Mouse (Mus musculus) spleen, adult 2 months (tissue): Measurements from ENCODE around the gene Slc12a5.

Experiments
- CTCF ChIP-seq: fragments of 200-500 bp; IDR thresholded peaks from 2 replicates; pipeline ENCODE4 v1.5.1; 2011; ENCODE audit warnings: mild to moderate bottlenecking, inconsistent platforms; ENCODE audit not compliant: insufficient read depth, insufficient read length, insufficient replicate concordance; ENCODE audit errors: extremely low read depth
- POLR2A ChIP-seq: fragments of 200-500 bp; IDR thresholded peaks from 2 replicates; pipeline ENCODE4 v1.6.1; 2011; ENCODE audit warnings: low read depth, low read length, inconsistent platforms

- TF ChIP-seq CTCF: peak; percentile 48; the same call in 1 of the 2 replicates
- no peak for TF ChIP-seq POLR2A
Measured at GRCm38 (mm10) chr2:164918325-164918724, 42.3 kb upstream of the Slc12a5 start.
